Mouse (Mus musculus): Measurements from ENCODE around the gene Cant1.

DNA sequence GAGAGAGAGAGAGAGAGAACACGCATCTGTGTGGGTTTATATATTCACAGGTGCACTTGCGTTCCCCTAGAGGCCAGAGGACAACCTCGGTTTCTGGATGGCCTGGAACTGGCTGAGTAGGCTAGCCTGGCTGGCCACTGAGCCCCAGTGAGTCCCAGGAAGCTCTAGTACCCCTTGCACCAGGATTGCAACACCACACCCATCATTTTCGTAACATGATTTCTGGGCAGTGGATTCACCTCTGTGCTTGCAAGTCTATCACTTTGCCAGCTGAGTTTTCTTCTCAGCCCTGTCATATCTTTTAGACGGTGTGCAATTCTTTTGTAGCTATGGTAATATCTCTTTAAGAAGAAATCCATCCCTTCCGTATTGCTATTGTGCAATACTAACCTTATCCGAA is 1.4 kb upstream of the Cant1 start:
- TF ChIP-seq CTCF (IDR thresholded peaks at IDR 0.05; ENCODE audit: borderline replicate concordance, insufficient read depth, low read length) (no peak), POLR2A (IDR thresholded peaks at IDR 0.05; ENCODE audit: low read depth, low read length) (no peak)

Measured in embryonic fibroblast, embryonic 13.5 days (primary cell).